Comparison of ENCODE assay signal across 29 mouse cellular contexts in genomic region chr4:34640731-34641130, GRCm38 (mm10).
"Had no signal": no experiment of that assay in that cellular context is flagged by ENCODE, and none has a peak within 500 bp of the region (broad histone marks: within the 10 kb centered on the region; RNA-seq: fewer than 3 reads in every experiment).

No protein-coding gene starts in this region.

- H3K4me1 ChIP-seq: heart, embryonic 12.5 days; heart, embryonic 13.5 days; heart, embryonic 15.5 days; hindbrain, embryonic 10.5 days; hindbrain, embryonic 12.5 days; hindbrain, embryonic 13.5 days; hindbrain, embryonic 15.5 days; intestine, embryonic 15.5 days; kidney, embryonic 15.5 days had no signal

- H3K4me3 ChIP-seq: heart, embryonic 12.5 days; heart, embryonic 13.5 days; heart, embryonic 15.5 days; hindbrain, embryonic 10.5 days; hindbrain, embryonic 12.5 days; hindbrain, embryonic 13.5 days; hindbrain, embryonic 15.5 days; intestine, embryonic 15.5 days; kidney, embryonic 15.5 days; layer of hippocampus, adult 2 months; left cerebral cortex, adult 2 months had no signal

- H3K27me3 ChIP-seq: heart, embryonic 12.5 days; heart, embryonic 13.5 days; heart, embryonic 15.5 days; hindbrain, embryonic 12.5 days; hindbrain, embryonic 13.5 days; hindbrain, embryonic 15.5 days; intestine, embryonic 15.5 days; kidney, embryonic 15.5 days had no signal

- DNase-seq: heart, postnatal 10 days; heart, postnatal 14 days; heart, postnatal 4 days; kidney, adult 11 months; kidney, adult 18-20 months; kidney, adult 2 months; kidney, adult 8-10 months; kidney, adult 9 months; kidney, postnatal 10 days; kidney, postnatal 14 days; kidney, postnatal 25 days; kidney, postnatal 36 days; kidney, postnatal 4 days; layer of hippocampus, adult 9-11 months; layer of hippocampus, postnatal 36 days had no signal

- H3K9me3 ChIP-seq: heart, embryonic 12.5 days; heart, embryonic 13.5 days; heart, embryonic 15.5 days; hindbrain, embryonic 10.5 days; hindbrain, embryonic 12.5 days; hindbrain, embryonic 13.5 days; hindbrain, embryonic 15.5 days; intestine, embryonic 15.5 days; kidney, embryonic 15.5 days had no signal

- H3K27ac ChIP-seq: heart, embryonic 13.5 days; heart, embryonic 15.5 days; hindbrain, embryonic 10.5 days; hindbrain, embryonic 12.5 days; hindbrain, embryonic 13.5 days; hindbrain, embryonic 14.5 days; hindbrain, embryonic 15.5 days; hindbrain, postnatal 0 days; intestine, embryonic 15.5 days; kidney, embryonic 15.5 days; kidney, postnatal 0 days; layer of hippocampus, adult 2 months; left cerebral cortex, adult 2 months had no signal
